8 mouse cellular contexts compared by ENCODE assay signal in genomic region chr19:28974862-28975611, GRCm38 (mm10). TPM values are rescaled to one million over a fixed set of nuclear protein-coding genes. Genes with fewer than 3 reads are reported as not detected.
A peak's percentile ranks its signal among the peaks of the same experiment; 100 is the strongest.
DNase-seq lines count a peak whose midpoint lies in the region; ATAC-seq and TF ChIP-seq lines count a peak whose summit lies in the region.

No protein-coding gene starts in this region.

- intact Hi-C loops in left cerebral cortex, adult 2 months (cut with DNase I), result loop anchor here (5.0 kb wide), 2 partner anchors 87 to 198 kb away; no protein-coding TSS in a partner anchor

- peak; percentile 95 for ATAC-seq in common myeloid progenitor, adult 5-6 weeks (replicated peaks; ENCODE audit: low read depth, poor library complexity, severe bottlenecking)
- peak; percentile 98 for ATAC-seq in megakaryocyte, adult 5-6 weeks (ENCODE audit: poor library complexity, severe bottlenecking)

- peak; percentile 93 for TF ChIP-seq CTCF in left cerebral cortex, adult 2 months (IDR thresholded peaks at IDR 0.05)

- DNase-seq in ZHBTc4 (ENCODE audit: low read depth, low spot score), result peak; percentile 94
- peak; percentile 75 for DNase-seq in gastrocnemius, postnatal 10 days
- DNase-seq in induced T-regulatory cell, adult 2 months (ENCODE audit: low read depth), result peak; percentile 80
- DNase-seq in left cerebral cortex, adult 2 months (ENCODE audit: extremely low spot score in 1 of 2, low spot score in 2 of 2), result peak; percentile 79 to 80
- peak; percentile 88 to 92 for DNase-seq in right cerebral cortex, adult 2 months (ENCODE audit: low spot score in 2 of 2)
- DNase-seq in urinary bladder, postnatal 14 days (ENCODE audit: low spot score), result peak; percentile 85

- H3K27ac ChIP-seq in left cerebral cortex, adult 2 months, result 0 out of 2 replicates have a peak overlapping the region, but pooled peaks have one; percentile 24

- H3K4me3 ChIP-seq in left cerebral cortex, adult 2 months, result peak overlapping the region; percentile 46

RNA-seq across cellular contexts. Expression of gene 4430402I18Rik, which starts 7.4 kb away (rescaled TPM):
- not detected in 2 replicates for total RNA-seq in common myeloid progenitor, adult 5-6 weeks (2017)
- total RNA-seq in gastrocnemius, postnatal 10 days (2021), result 1 to 10 TPM in 1 of 2 experiments, under 1 TPM in 1; 0.66 to 1.1 TPM
- total RNA-seq in left cerebral cortex, adult 2 months (2021), result 1 to 10 TPM; 7.4 to 7.9 TPM
- 0.11 TPM in 1 of 2 replicates, not detected in the other for total RNA-seq in megakaryocyte, adult 5-6 weeks (2015)
- 0.11 TPM in 1 of 2 replicates, not detected in the other for total RNA-seq in megakaryocyte, adult 5-6 weeks (2017)

RNA-seq across cellular contexts. Expression of gene Plpp6, which starts 11.3 kb away (rescaled TPM):
- 9.4 and 9.6 TPM in 2 replicates for total RNA-seq in common myeloid progenitor, adult 5-6 weeks (2017)
- 1 to 10 TPM; 3.4 to 3.5 TPM for total RNA-seq in gastrocnemius, postnatal 10 days (2021)
- 10 to 100 TPM; 57.4 to 58.1 TPM for total RNA-seq in left cerebral cortex, adult 2 months (2021)
- total RNA-seq in megakaryocyte, adult 5-6 weeks (2015), result 15.6 and 16.1 TPM in 2 replicates
- 6.7 and 7.2 TPM in 2 replicates for total RNA-seq in megakaryocyte, adult 5-6 weeks (2017)

RNA-seq across cellular contexts. Expression of gene Cdc37l1, which starts 15.1 kb away (rescaled TPM):
- total RNA-seq in common myeloid progenitor, adult 5-6 weeks (2017), result 42.2 and 45.2 TPM in 2 replicates
- 10 to 100 TPM; 31.4 to 38.1 TPM for total RNA-seq in gastrocnemius, postnatal 10 days (2021)
- 100 to 1,000 TPM; 106 to 110 TPM for total RNA-seq in left cerebral cortex, adult 2 months (2021)
- total RNA-seq in megakaryocyte, adult 5-6 weeks (2015), result 25.6 and 33.3 TPM in 2 replicates
- 28.3 and 39.9 TPM in 2 replicates for total RNA-seq in megakaryocyte, adult 5-6 weeks (2017)

Comparison
In these comparisons a context has a peak if more than half of its experiments do, and no peak if none do; other contexts are left out.
1. Peak in every context shown above with its lines: DNase-seq, ATAC-seq, H3K4me3 ChIP-seq and H3K27ac ChIP-seq.